25 mouse cellular contexts compared by ENCODE assay signal in genomic region chr7:3446584-3446983, GRCm38 (mm10). TPM values are rescaled to one million over a fixed set of nuclear protein-coding genes. Genes with fewer than 3 reads are reported as not detected.
DNase-seq lines count a peak whose midpoint lies in the region; TF ChIP-seq lines count a peak whose summit lies in the region.
"Had no signal": no experiment of that assay in that cellular context is flagged by ENCODE, and none has a peak within 500 bp of the region (broad histone marks: within the 10 kb centered on the region; RNA-seq: fewer than 3 reads in every experiment).

No protein-coding gene starts in this region.

- no peak for TF ChIP-seq CTCF in C2C12 (IDR thresholded peaks at IDR 0.05; ENCODE audit: control insufficient read depth, insufficient read depth, insufficient read length)

- WGBS in heart, embryonic 10.5 days: 77% methylated on average over 3 of the region's 3 CpGs

- H3K4me2 ChIP-seq in myocyte (ENCODE audit: low read depth): peak overlapping the region; percentile 58
- H3K4me2 ChIP-seq: embryonic facial prominence, embryonic 13.5 days; forebrain, embryonic 13.5 days; heart, embryonic 12.5 days; hindbrain, embryonic 15.5 days had no signal

- DNase-seq in heart, embryonic 10.5 days (ENCODE audit: low spot score): peak; percentile 46
- no peak for DNase-seq in heart, postnatal 14 days
- peak; percentile 9 for DNase-seq in kidney, postnatal 10 days
- DNase-seq in kidney, adult 18-20 months: no peak
- no peak for DNase-seq in cerebellum, postnatal 14 days
- no peak for DNase-seq in testis, postnatal 10 days (ENCODE audit: low spot score)
- DNase-seq: adrenal gland, postnatal 10 days; cerebellum, adult 11 months; cerebellum, adult 8-10 months; cerebellum, postnatal 36 days; forebrain, postnatal 0 days; gastrocnemius, postnatal 14 days; heart, adult 2 months; heart, postnatal 36 days had no signal

- H3K4me1 ChIP-seq in heart, embryonic 10.5 days: no peaks in the 10 kb centered on the region
- H3K4me1 ChIP-seq: embryonic facial prominence, embryonic 13.5 days; forebrain, embryonic 13.5 days; heart, embryonic 12.5 days; hindbrain, embryonic 15.5 days had no signal

- H3K79me3 ChIP-seq in C2C12 (ENCODE audit: low read depth): no peaks in the 10 kb centered on the region

- TF ChIP-seq POLR2A in myocyte (IDR thresholded peaks at IDR 0.05; ENCODE audit: insufficient read length, low read depth): no peak

- no peaks in the 10 kb centered on the region for H3K9me3 ChIP-seq in heart, embryonic 10.5 days
- H3K9me3 ChIP-seq: embryonic facial prominence, embryonic 13.5 days; forebrain, embryonic 13.5 days; heart, embryonic 12.5 days; hindbrain, embryonic 15.5 days had no signal

- no peaks in the 10 kb centered on the region for H3K36me3 ChIP-seq in heart, embryonic 10.5 days
- H3K36me3 ChIP-seq in C2C12 (ENCODE audit: control insufficient read depth, insufficient read depth): no peaks in the 10 kb centered on the region
- no peaks in the 10 kb centered on the region for H3K36me3 ChIP-seq in myocyte (ENCODE audit: control insufficient read depth, insufficient read depth)
- H3K36me3 ChIP-seq: embryonic facial prominence, embryonic 13.5 days; heart, embryonic 12.5 days; hindbrain, embryonic 15.5 days had no signal

- peaks cover 6% of the 10 kb centered on the region; the same call in 1 of the 2 replicates for H3K27me3 ChIP-seq in heart, embryonic 10.5 days (ENCODE audit: insufficient read depth, poor library complexity, severe bottlenecking)
- H3K27me3 ChIP-seq in C2C12 (ENCODE audit: control insufficient read depth, insufficient read depth, insufficient read length) (no peaks in the 10 kb centered on the region), myocyte (ENCODE audit: control insufficient read depth, insufficient read depth, insufficient read length) (no peaks in the 10 kb centered on the region)
- H3K27me3 ChIP-seq: forebrain, embryonic 13.5 days; hindbrain, embryonic 15.5 days had no signal

- no peak overlapping the region for H3K4me3 ChIP-seq in heart, embryonic 10.5 days
- H3K4me3 ChIP-seq in C2C12 (ENCODE audit: insufficient read depth, poor library complexity, severe bottlenecking) (no peak overlapping the region), myocyte (no peak overlapping the region)
- H3K4me3 ChIP-seq: embryonic facial prominence, embryonic 13.5 days; forebrain, embryonic 13.5 days; heart, adult 2 months; heart, embryonic 12.5 days; hindbrain, embryonic 15.5 days had no signal

- no peak overlapping the region for H3K27ac ChIP-seq in heart, embryonic 10.5 days
- H3K27ac ChIP-seq: embryonic facial prominence, embryonic 13.5 days; forebrain, embryonic 13.5 days; heart, adult 2 months; hindbrain, embryonic 15.5 days had no signal

- H3ac ChIP-seq in C2C12 (ENCODE audit: control insufficient read depth, insufficient read length, low read depth): no peak overlapping the region
- H3ac ChIP-seq in myocyte (ENCODE audit: control insufficient read depth, insufficient read length): no peak overlapping the region

- intact Hi-C loops in heart, postnatal 14 days (cut with DNase I): no loop called here

- H3K79me2 ChIP-seq in C2C12 (ENCODE audit: control insufficient read depth, insufficient read depth) (no peaks in the 10 kb centered on the region), myocyte (ENCODE audit: control insufficient read depth, insufficient read depth) (no peaks in the 10 kb centered on the region)

TF ChIP-seq in C2C12, 6 proteins besides CTCF, POLR2A, EP300 and RAD21:
- TF ChIP-seq MAX (IDR thresholded peaks at IDR 0.05) (peak; percentile 33), USF1 (IDR thresholded peaks at IDR 0.05; ENCODE audit: low read depth) (no peak), MYOG (IDR thresholded peaks at IDR 0.05; ENCODE audit: control insufficient read depth, extremely low read depth, insufficient read length) (no peak), CEBPB (IDR thresholded peaks at IDR 0.05; ENCODE audit: low read depth) (peak; percentile 72), MYOD1 (IDR thresholded peaks at IDR 0.05; ENCODE audit: control insufficient read depth, insufficient read length, low read depth) (no peak), FOSL1 (IDR thresholded peaks at IDR 0.05; ENCODE audit: insufficient read depth, low read length, poor library complexity, severe bottlenecking) (no peak)
TF ChIP-seq in C2C12: peak in this region for 2.

TF ChIP-seq in myocyte, 11 proteins besides CTCF, POLR2A, EP300 and RAD21:
- TF ChIP-seq USF1 (IDR thresholded peaks at IDR 0.05; ENCODE audit: low read depth) (no peak), POLR2AphosphoS2 (IDR thresholded peaks at IDR 0.05; ENCODE audit: insufficient read length, low read depth) (no peak), CEBPB (IDR thresholded peaks at IDR 0.05; ENCODE audit: insufficient read depth, poor library complexity, severe bottlenecking) (no peak), E2F4 (IDR thresholded peaks at IDR 0.05; ENCODE audit: insufficient read depth) (no peak), MYOG (IDR thresholded peaks at IDR 0.05; ENCODE audit: control insufficient read depth in 1 of 3, insufficient read depth in 1 of 3, insufficient read length in 2 of 3, low read depth in 2 of 3) (no peak), TCF12 (IDR thresholded peaks at IDR 0.05; ENCODE audit: insufficient read depth, poor library complexity, severe bottlenecking) (no peak), MYOD1 (IDR thresholded peaks at IDR 0.05; ENCODE audit: control insufficient read depth in 1 of 3, insufficient read length in 2 of 3, low read depth in 2 of 3) (no peak), REST (IDR thresholded peaks at IDR 0.05; ENCODE audit: insufficient read depth, insufficient read length) (no peak)

RNA-seq across cellular contexts. Expression of gene Cacng6, which starts 22.6 kb away (rescaled TPM):
- polyA plus RNA-seq in heart, embryonic 10.5 days (2016; fragmentation: Nextera tagmentation; extraction: Ambion mirVana): 9.6 and 23.7 TPM in 2 replicates
- total RNA-seq in heart, postnatal 14 days (2021): under 1 TPM; 0.72 to 0.95 TPM
- polyA plus RNA-seq in C2C12 (2012; fragmentation: generic; extraction: Trizol): 0.27 TPM
- 15.0 TPM for polyA plus RNA-seq in myocyte (2012; fragmentation: generic; extraction: Trizol)
- polyA plus RNA-seq: forebrain, embryonic 13.5 days; gonadal fat pad, adult 2 months; hindbrain, embryonic 15.5 days had no signal

RNA-seq across cellular contexts. Expression of gene Tarm1, which starts 55.8 kb away (rescaled TPM):
- not detected in 2 replicates for polyA plus RNA-seq in heart, embryonic 10.5 days (2016; fragmentation: Nextera tagmentation; extraction: Ambion mirVana)
- not detected for total RNA-seq in heart, postnatal 14 days (2021)
- polyA plus RNA-seq in C2C12 (2012; fragmentation: generic; extraction: Trizol) (not detected), myocyte (2012; fragmentation: generic; extraction: Trizol) (0.04 TPM)
- total RNA-seq: heart, adult 2 months; heart, postnatal 36 days had no signal
- polyA plus RNA-seq: brain, embryonic 14.5 days; embryonic facial prominence, embryonic 13.5 days; forebrain, embryonic 13.5 days; forebrain, postnatal 0 days; heart, embryonic 12.5 days; heart, embryonic 16.5 days; hindbrain, embryonic 11.5 days; hindbrain, embryonic 15.5 days had no signal

RNA-seq across cellular contexts. Expression of gene Cacng8, which starts 56.1 kb away (rescaled TPM):
- 1.8 and 2.3 TPM in 2 replicates for polyA plus RNA-seq in heart, embryonic 10.5 days (2016; fragmentation: Nextera tagmentation; extraction: Ambion mirVana)
- total RNA-seq in heart, postnatal 14 days (2021): not detected
- polyA plus RNA-seq in C2C12 (2012; fragmentation: generic; extraction: Trizol) (1.3 TPM), myocyte (2012; fragmentation: generic; extraction: Trizol) (0.18 TPM)
- total RNA-seq: gastrocnemius, adult 18-20 months; gastrocnemius, postnatal 14 days; heart, adult 2 months; heart, postnatal 36 days had no signal
- polyA plus RNA-seq: heart, adult 2 months had no signal

Comparison
In these comparisons a context has a peak if more than half of its experiments do, and no peak if none do; other contexts are left out.
1. DNase-seq: peak in heart, embryonic 10.5 days (single experiment) and kidney, postnatal 10 days (single experiment); none in heart, postnatal 14 days (0 of 2), kidney, adult 18-20 months (single experiment), cerebellum, postnatal 14 days (0 of 2) and testis, postnatal 10 days (single experiment).